Mouse (Mus musculus) neural tube, embryonic 12.5 days (tissue): ENCODE data around the gene Spdye4a. TPM values are rescaled to one million over a fixed set of nuclear protein-coding genes. Genes with fewer than 3 reads are reported as not detected.

ENCODE experiments used
- ATAC-seq: fragments of 200-750 bp; cut with Nextera tagmentation; 2 replicates; pipeline ENCODE4 v1.8.0; 2017; ENCODE audit warnings: low read depth, mild to moderate bottlenecking, moderate TSS enrichment, moderate library complexity; ENCODE audit not compliant: low FRiP score
- H3K27ac ChIP-seq: fragments of 300-500 bp; sonication (generic); 2 replicates; pipeline ENCODE4 v1.5.1; 2016
- H3K27me3 ChIP-seq: fragments of 300-500 bp; sonication (generic); replicated peaks from 2 replicates; pipeline ENCODE4 v1.6.1; 2016; ENCODE audit warnings: mild to moderate bottlenecking
- H3K36me3 ChIP-seq: fragments of 300-500 bp; sonication (generic); 2 replicates; pipeline ENCODE4 v1.6.1; 2016; ENCODE audit warnings: mild to moderate bottlenecking
- H3K4me1 ChIP-seq: fragments of 300-500 bp; sonication (generic); 2 replicates; pipeline ENCODE4 v1.6.1; 2016
- H3K4me2 ChIP-seq: fragments of 300-500 bp; sonication (generic); replicated peaks from 2 replicates; pipeline ENCODE4 v1.6.1; 2016; ENCODE audit warnings: mild to moderate bottlenecking
- H3K4me3 ChIP-seq: fragments of 300-500 bp; sonication (generic); 2 replicates; pipeline ENCODE4 v1.5.1; 2016
- H3K9ac ChIP-seq: fragments of 300-500 bp; sonication (generic); 2 replicates; pipeline ENCODE4 v1.6.1; 2016; ENCODE audit warnings: mild to moderate bottlenecking
- H3K9me3 ChIP-seq: fragments of 300-500 bp; sonication (generic); 2 replicates; pipeline ENCODE4 v1.6.1; 2016; ENCODE audit warnings: mild to moderate bottlenecking
- WGBS: fragments of 180-500 bp; shearing (Covaris S2); methylation state at CpG from one replicate; pipeline ENCODE4 v1.1.7; 2016; 5-methylcytosine and 5-hydroxymethylcytosine counted together
- polyA plus RNA-seq: library from polyadenylated mRNA; unstranded; fragments of >200 nt; fragmentation: Nextera tagmentation; extraction: Ambion mirVana; gene quantifications from 2 replicates; pipeline ENCODE4 v1.2.1, GENCODE M21; 2016

Spdye4a gene
- not detected in 2 replicates for polyA plus RNA-seq

- Histone ChIP-seq H3K4me2 (no peak within 1 kb of the TSS), H3K4me1 (no peaks in the 10 kb centered on the region), H3K27me3 (no peaks in the 10 kb centered on the region), H3K27ac (no peak within 1 kb of the TSS), H3K9ac (no peak within 1 kb of the TSS), H3K36me3 (no peaks in the 10 kb centered on the region), H3K4me3 (no peak within 1 kb of the TSS), H3K9me3 (peaks cover 8% of the 10 kb centered on the region)
- 90% methylated on average over 3 of the region's 3 CpGs for WGBS
- ATAC-seq = no peak
Observed at GRCm38 (mm10) chr5:143226790-143227189, at the start of gene Spdye4a. TSS of gene Spdye4a (minus strand) at chr5:143226890.

- Histone ChIP-seq H3K9ac (no peak overlapping the region), H3K36me3 (no peaks in the 10 kb centered on the region; the same call in 1 of the 2 replicates), H3K27ac (no peak overlapping the region), H3K4me3 (no peak overlapping the region), H3K4me2 (no peak overlapping the region), H3K9me3 (no peaks in the 10 kb centered on the region), H3K27me3 (no peaks in the 10 kb centered on the region), H3K4me1 (peaks cover 6% of the 10 kb centered on the region)
- no peak for ATAC-seq
- 59% methylated on average over 5 of the region's 5 CpGs for WGBS
Observed at GRCm38 (mm10) chr5:143275761-143276160, 49.1 kb upstream of the Spdye4a start.

GRCm38 (mm10) chr5:143272540-143273330 lies 46.0 kb upstream of the Spdye4a start:
- 90% methylated on average over 16 of the region's 16 CpGs for WGBS
- Histone ChIP-seq H3K4me1 (peaks cover 23% of the 10 kb centered on the region), H3K27me3 (no peaks in the 10 kb centered on the region), H3K27ac (no peak overlapping the region), H3K9me3 (no peaks in the 10 kb centered on the region), H3K4me3 (no peak overlapping the region), H3K36me3 (no peaks in the 10 kb centered on the region; the same call in 1 of the 2 replicates), H3K4me2 (no peak overlapping the region), H3K9ac (no peak overlapping the region)
- ATAC-seq = no peak

GRCm38 (mm10) chr5:143272108-143272507 lies 45.4 kb upstream of the Spdye4a start:
- Histone ChIP-seq H3K4me2 (no peak overlapping the region), H3K27ac (no peak overlapping the region), H3K27me3 (no peaks in the 10 kb centered on the region), H3K4me1 (peaks cover 23% of the 10 kb centered on the region), H3K36me3 (no peaks in the 10 kb centered on the region; the same call in 1 of the 2 replicates), H3K9ac (no peak overlapping the region), H3K4me3 (no peak overlapping the region), H3K9me3 (no peaks in the 10 kb centered on the region)
- WGBS = 80% methylated on average over 3 of the region's 3 CpGs
- ATAC-seq = no peak

GRCm38 (mm10) chr5:143271642-143272041 lies 45.0 kb upstream of the Spdye4a start:
- H3K4me2 ChIP-seq = no peak overlapping the region
- no peak overlapping the region for H3K27ac ChIP-seq
- H3K4me1 ChIP-seq = peaks cover 23% of the 10 kb centered on the region
- no peak overlapping the region for H3K9ac ChIP-seq
- H3K27me3 ChIP-seq = no peaks in the 10 kb centered on the region
- H3K4me3 ChIP-seq = no peak overlapping the region
- no peaks in the 10 kb centered on the region for H3K9me3 ChIP-seq
- WGBS = 90% methylated on average over 6 of the region's 6 CpGs
- ATAC-seq = no peak
- H3K36me3 ChIP-seq = no peaks in the 10 kb centered on the region; the same call in 1 of the 2 replicates

GRCm38 (mm10) chr5:143270151-143270519 lies 43.4 kb upstream of the Spdye4a start:
- H3K36me3 ChIP-seq = no peaks in the 10 kb centered on the region; the same call in 1 of the 2 replicates
- peaks cover 29% of the 10 kb centered on the region for H3K4me1 ChIP-seq
- no peak overlapping the region for H3K27ac ChIP-seq
- no peaks in the 10 kb centered on the region for H3K27me3 ChIP-seq
- H3K9me3 ChIP-seq = no peaks in the 10 kb centered on the region
- H3K4me2 ChIP-seq = peak overlapping the region; percentile 95
- peak overlapping the region; percentile 97 for H3K9ac ChIP-seq
- peak overlapping the region; percentile 95 for H3K4me3 ChIP-seq
- 3% methylated on average over 12 of the region's 12 CpGs for WGBS
- no peak; the same call in none of the 2 replicates for ATAC-seq

GRCm38 (mm10) chr5:143269363-143270150 lies 42.9 kb upstream of the Spdye4a start, which contains the start of gene Zfp316:
TSS of gene Zfp316 (minus strand) at chr5:143270022.
- Histone ChIP-seq H3K9ac (peak within 1 kb of the TSS; percentile 97), H3K4me2 (peak within 1 kb of the TSS; percentile 95), H3K9me3 (no peaks in the 10 kb centered on the region), H3K4me3 (peak within 1 kb of the TSS; percentile 95), H3K4me1 (peaks cover 29% of the 10 kb centered on the region), H3K27me3 (no peaks in the 10 kb centered on the region), H3K27ac (peak within 1 kb of the TSS; percentile 50; the same call in 1 of the 2 replicates), H3K36me3 (peaks cover 4% of the 10 kb centered on the region)
- under 1% methylated on average over 79 of the region's 79 CpGs for WGBS
- peak; percentile 84 for ATAC-seq

- peak; percentile 46 for ATAC-seq
- Histone ChIP-seq H3K4me3 (peak overlapping the region; percentile 95), H3K4me2 (peak overlapping the region; percentile 95), H3K36me3 (peaks cover 10% of the 10 kb centered on the region), H3K9ac (peak overlapping the region; percentile 97), H3K27ac (peak overlapping the region; percentile 50; the same call in 1 of the 2 replicates), H3K9me3 (no peaks in the 10 kb centered on the region), H3K27me3 (no peaks in the 10 kb centered on the region), H3K4me1 (peaks cover 29% of the 10 kb centered on the region)
- WGBS = 29% methylated on average over 8 of the region's 8 CpGs
Observed at GRCm38 (mm10) chr5:143268985-143269362, 42.3 kb upstream of the Spdye4a start.

GRCm38 (mm10) chr5:143266794-143267193 lies 40.1 kb upstream of the Spdye4a start:
- Histone ChIP-seq H3K4me2 (no peak overlapping the region), H3K27me3 (no peaks in the 10 kb centered on the region), H3K4me1 (peaks cover 29% of the 10 kb centered on the region), H3K9me3 (no peaks in the 10 kb centered on the region), H3K27ac (no peak overlapping the region), H3K4me3 (no peak overlapping the region), H3K36me3 (peaks cover 31% of the 10 kb centered on the region), H3K9ac (no peak overlapping the region)
- ATAC-seq = no peak
- WGBS = 89% methylated on average over 6 of the region's 6 CpGs

- Histone ChIP-seq H3K9me3 (no peaks in the 10 kb centered on the region), H3K9ac (no peak overlapping the region), H3K27ac (no peak overlapping the region), H3K4me3 (no peak overlapping the region), H3K4me2 (no peak overlapping the region), H3K27me3 (no peaks in the 10 kb centered on the region), H3K36me3 (peaks cover 42% of the 10 kb centered on the region), H3K4me1 (peaks cover 19% of the 10 kb centered on the region)
- WGBS = 38% methylated on average over 1 of the region's 1 CpGs
- no peak for ATAC-seq
Observed at GRCm38 (mm10) chr5:143265409-143265808, 38.7 kb upstream of the Spdye4a start.

- WGBS = 89% methylated on average over 10 of the region's 10 CpGs
- ATAC-seq = no peak
- H3K4me2 ChIP-seq = no peak overlapping the region
- H3K9ac ChIP-seq = no peak overlapping the region
- H3K27ac ChIP-seq = no peak overlapping the region
- H3K4me1 ChIP-seq = peaks cover 16% of the 10 kb centered on the region
- H3K4me3 ChIP-seq = no peak overlapping the region
- H3K36me3 ChIP-seq = peaks cover 50% of the 10 kb centered on the region
- no peaks in the 10 kb centered on the region for H3K9me3 ChIP-seq
- no peaks in the 10 kb centered on the region for H3K27me3 ChIP-seq
Observed at GRCm38 (mm10) chr5:143264689-143265088, 38.0 kb upstream of the Spdye4a start.

- peaks cover 20% of the 10 kb centered on the region for H3K27me3 ChIP-seq
- ATAC-seq = no peak
- peaks cover 78% of the 10 kb centered on the region for H3K36me3 ChIP-seq
Observed at GRCm38 (mm10) chr5:143261636-143262035, 34.9 kb upstream of the Spdye4a start.

More at GRCm38 (mm10) chr5:143261636-143262035, 34.9 kb upstream of the Spdye4a start:
- Histone ChIP-seq H3K4me3 (no peak overlapping the region), H3K4me2 (no peak overlapping the region), H3K27ac (no peak overlapping the region), H3K9me3 (no peaks in the 10 kb centered on the region), H3K4me1 (peaks cover 6% of the 10 kb centered on the region), H3K9ac (no peak overlapping the region)
- WGBS = 95% methylated on average over 8 of the region's 8 CpGs
